Mouse (Mus musculus): ENCODE results near the gene Tnfsf4. TPM values are rescaled to one million over a fixed set of nuclear protein-coding genes. Genes with fewer than 3 reads are reported as not detected.

The Tnfsf4 gene
- polyA plus RNA-seq, 1 experiment from 2014 or later: not detected

- DNase-seq: no peak
Observed at GRCm38 (mm10) chr1:161435781-161436180, 40.6 kb downstream of the Tnfsf4 start.

GRCm38 (mm10) chr1:161436503-161436902 lies 41.3 kb downstream of the Tnfsf4 start:
- Histone ChIP-seq H3K4me3 (ENCODE audit: low read depth, low read length) (no peak overlapping the region), H3K9ac (replicated peaks) (no peak overlapping the region), H3K36me3 (replicated peaks; ENCODE audit: insufficient read depth, low read length) (no peaks in the 10 kb centered on the region), H3K4me1 (ENCODE audit: insufficient read depth) (no peaks in the 10 kb centered on the region), H3K9me3 (ENCODE audit: low read length) (no peaks in the 10 kb centered on the region), H3K27me3 (ENCODE audit: insufficient read depth, low read length) (no peaks in the 10 kb centered on the region), H3K4me2 (ENCODE audit: low read depth, low read length) (no peak overlapping the region), H3K27ac (ENCODE audit: low read depth) (no peak overlapping the region)
- TF ChIP-seq CTCF (IDR thresholded peaks at IDR 0.05; ENCODE audit: low read depth) (no peak), EP300 (IDR thresholded peaks at IDR 0.05; ENCODE audit: low read depth) (no peak)
- DNase-seq (no peak), ATAC-seq (no peak)
- 68% methylated on average over 6 of the region's 6 CpGs for WGBS (ENCODE audit: insufficient replicate concordance)

More at GRCm38 (mm10) chr1:161435781-161436180, 40.6 kb downstream of the Tnfsf4 start:
- no peaks in the 10 kb centered on the region for H3K36me3 ChIP-seq (replicated peaks; ENCODE audit: insufficient read depth, low read length)
- no peak overlapping the region for H3K9ac ChIP-seq (replicated peaks)
- H3K9me3 ChIP-seq (ENCODE audit: low read length): no peaks in the 10 kb centered on the region
- 42% methylated on average over 2 of the region's 2 CpGs for WGBS (ENCODE audit: insufficient replicate concordance)
- H3K4me1 ChIP-seq (ENCODE audit: insufficient read depth): no peaks in the 10 kb centered on the region
- no peaks in the 10 kb centered on the region for H3K27me3 ChIP-seq (ENCODE audit: insufficient read depth, low read length)
- H3K4me2 ChIP-seq (ENCODE audit: low read depth, low read length): no peak overlapping the region
- no peak overlapping the region for H3K27ac ChIP-seq (ENCODE audit: low read depth)
- ATAC-seq: no peak
- no peak for TF ChIP-seq CTCF (IDR thresholded peaks at IDR 0.05; ENCODE audit: low read depth)
- no peak overlapping the region for H3K4me3 ChIP-seq (ENCODE audit: low read depth, low read length)

GRCm38 (mm10) chr1:161444858-161445257 lies 49.6 kb downstream of the Tnfsf4 start:
- 73% methylated on average over 7 of the region's 7 CpGs for WGBS (ENCODE audit: insufficient replicate concordance)
- no peak overlapping the region for H3K4me2 ChIP-seq (ENCODE audit: low read depth, low read length)
- DNase-seq (no peak), ATAC-seq (no peak)
- H3K27me3 ChIP-seq (ENCODE audit: insufficient read depth, low read length): no peaks in the 10 kb centered on the region
- H3K9ac ChIP-seq (replicated peaks): no peak overlapping the region
- TF ChIP-seq CTCF (IDR thresholded peaks at IDR 0.05; ENCODE audit: low read depth) (no peak), EP300 (IDR thresholded peaks at IDR 0.05; ENCODE audit: low read depth) (no peak)
- H3K36me3 ChIP-seq (replicated peaks; ENCODE audit: insufficient read depth, low read length): no peaks in the 10 kb centered on the region
- H3K9me3 ChIP-seq (ENCODE audit: low read length): no peaks in the 10 kb centered on the region
- no peak overlapping the region for H3K27ac ChIP-seq (ENCODE audit: low read depth)
- H3K4me3 ChIP-seq (ENCODE audit: low read depth, low read length): no peak overlapping the region
- no peaks in the 10 kb centered on the region for H3K4me1 ChIP-seq (ENCODE audit: insufficient read depth)

- Histone ChIP-seq H3K9ac (replicated peaks) (no peak overlapping the region), H3K27me3 (ENCODE audit: insufficient read depth, low read length) (no peaks in the 10 kb centered on the region), H3K4me1 (ENCODE audit: insufficient read depth) (no peaks in the 10 kb centered on the region), H3K4me3 (ENCODE audit: low read depth, low read length) (no peak overlapping the region), H3K27ac (ENCODE audit: low read depth) (no peak overlapping the region), H3K4me2 (ENCODE audit: low read depth, low read length) (no peak overlapping the region), H3K36me3 (replicated peaks; ENCODE audit: insufficient read depth, low read length) (no peaks in the 10 kb centered on the region), H3K9me3 (ENCODE audit: low read length) (no peaks in the 10 kb centered on the region)
- DNase-seq (no peak), ATAC-seq (no peak)
- TF ChIP-seq CTCF (IDR thresholded peaks at IDR 0.05; ENCODE audit: low read depth): no peak
- TF ChIP-seq EP300 (IDR thresholded peaks at IDR 0.05; ENCODE audit: low read depth): no peak
- WGBS (ENCODE audit: insufficient replicate concordance): 31% methylated on average over 3 of the region's 3 CpGs
Observed at GRCm38 (mm10) chr1:161451683-161452245, 56.6 kb downstream of the Tnfsf4 start.

GRCm38 (mm10) chr1:161452250-161452649 lies 57.0 kb downstream of the Tnfsf4 start:
- H3K27me3 ChIP-seq (ENCODE audit: insufficient read depth, low read length): no peaks in the 10 kb centered on the region
- TF ChIP-seq CTCF (IDR thresholded peaks at IDR 0.05; ENCODE audit: low read depth) (no peak), EP300 (IDR thresholded peaks at IDR 0.05; ENCODE audit: low read depth) (no peak)
- no peaks in the 10 kb centered on the region for H3K36me3 ChIP-seq (replicated peaks; ENCODE audit: insufficient read depth, low read length)
- no peaks in the 10 kb centered on the region for H3K4me1 ChIP-seq (ENCODE audit: insufficient read depth)
- H3K27ac ChIP-seq (ENCODE audit: low read depth): no peak overlapping the region
- WGBS (ENCODE audit: insufficient replicate concordance): 76% methylated on average over 1 of the region's 1 CpGs
- no peak for DNase-seq
- no peak overlapping the region for H3K9ac ChIP-seq (replicated peaks)
- no peak overlapping the region for H3K4me3 ChIP-seq (ENCODE audit: low read depth, low read length)
- no peak for ATAC-seq
- H3K4me2 ChIP-seq (ENCODE audit: low read depth, low read length): no peak overlapping the region
- no peaks in the 10 kb centered on the region for H3K9me3 ChIP-seq (ENCODE audit: low read length)

- 48% methylated on average over 2 of the region's 2 CpGs for WGBS (ENCODE audit: insufficient replicate concordance)
- no peak overlapping the region for H3K9ac ChIP-seq (replicated peaks)
- no peak for DNase-seq
- no peak overlapping the region for H3K4me2 ChIP-seq (ENCODE audit: low read depth, low read length)
- no peaks in the 10 kb centered on the region for H3K36me3 ChIP-seq (replicated peaks; ENCODE audit: insufficient read depth, low read length)
- no peaks in the 10 kb centered on the region for H3K9me3 ChIP-seq (ENCODE audit: low read length)
- no peak for ATAC-seq
- H3K4me1 ChIP-seq (ENCODE audit: insufficient read depth): 0 out of 2 replicates have a peak, but pooled peaks cover 3% of the 10 kb centered on the region
- no peak overlapping the region for H3K4me3 ChIP-seq (ENCODE audit: low read depth, low read length)
- TF ChIP-seq CTCF (IDR thresholded peaks at IDR 0.05; ENCODE audit: low read depth) (no peak), EP300 (IDR thresholded peaks at IDR 0.05; ENCODE audit: low read depth) (no peak)
- no peaks in the 10 kb centered on the region for H3K27me3 ChIP-seq (ENCODE audit: insufficient read depth, low read length)
- no peak overlapping the region for H3K27ac ChIP-seq (ENCODE audit: low read depth)
Observed at GRCm38 (mm10) chr1:161463388-161464085, 68.3 kb downstream of the Tnfsf4 start.

Other genes with a start within 250 kb of the Tnfsf4 start
- gene Tex50, start 236.1 kb upstream of the Tnfsf4 start, polyA plus RNA-seq (2015; fragmentation: Nextera tagmentation; extraction: Ambion mirVana): not detected in 2 replicates
- 516 and 560 TPM in 2 replicates for gene Prdx6, start 144.2 kb upstream of the Tnfsf4 start, polyA plus RNA-seq (2015; fragmentation: Nextera tagmentation; extraction: Ambion mirVana)
- not detected in 2 replicates for gene Tnfsf18, start 99.2 kb downstream of the Tnfsf4 start, polyA plus RNA-seq (2015; fragmentation: Nextera tagmentation; extraction: Ambion mirVana)